Mouse (Mus musculus): ENCODE measurements around the gene Trim29. TPM values are rescaled to one million over a fixed set of nuclear protein-coding genes. Genes with fewer than 3 reads are reported as not detected.

The Trim29 gene
- polyA plus RNA-seq, 1 experiment from 2014 or later: 11.0 TPM

GRCm38 (mm10) chr9:43305882-43306281 lies 4.8 kb upstream of the Trim29 start:
- WGBS: 41% methylated on average over 6 of the region's 6 CpGs
- no peaks in the 10 kb centered on the region; the same call in 1 of the 2 replicates for H3K27me3 ChIP-seq (ENCODE audit: control insufficient read depth, insufficient read depth, low read length)
- H3K4me2 ChIP-seq (ENCODE audit: low read depth, low read length): no peak overlapping the region
- H3K9me3 ChIP-seq (replicated peaks; ENCODE audit: control insufficient read depth, low read length): no peaks in the 10 kb centered on the region
- no peak overlapping the region for H3K9ac ChIP-seq (ENCODE audit: low read length)
- ATAC-seq (replicated peaks; ENCODE audit: extremely low read depth, insufficient read depth, low FRiP score): no peak
- no peak overlapping the region for H3K4me3 ChIP-seq (ENCODE audit: low read length)
- H3K36me3 ChIP-seq (ENCODE audit: control insufficient read depth, insufficient read depth): no peaks in the 10 kb centered on the region
- no peaks in the 10 kb centered on the region for H3K4me1 ChIP-seq (ENCODE audit: control insufficient read depth, insufficient read depth, low read length)
- H3K27ac ChIP-seq (ENCODE audit: low read length): no peak overlapping the region

GRCm38 (mm10) chr9:43309087-43309872 lies 1.4 kb upstream of the Trim29 start:
- peaks cover 3% of the 10 kb centered on the region for H3K27me3 ChIP-seq (ENCODE audit: control insufficient read depth, insufficient read depth, low read length)
- 74% methylated on average over 6 of the region's 6 CpGs for WGBS
- H3K27ac ChIP-seq (ENCODE audit: low read length): no peak overlapping the region
- H3K4me2 ChIP-seq (ENCODE audit: low read depth, low read length): no peak overlapping the region
- H3K36me3 ChIP-seq (ENCODE audit: control insufficient read depth, insufficient read depth): no peaks in the 10 kb centered on the region
- no peak for ATAC-seq (replicated peaks; ENCODE audit: extremely low read depth, insufficient read depth, low FRiP score)
- H3K4me1 ChIP-seq (ENCODE audit: control insufficient read depth, insufficient read depth, low read length): no peaks in the 10 kb centered on the region
- H3K4me3 ChIP-seq (ENCODE audit: low read length): no peak overlapping the region
- H3K9ac ChIP-seq (ENCODE audit: low read length): no peak overlapping the region
- H3K9me3 ChIP-seq (replicated peaks; ENCODE audit: control insufficient read depth, low read length): no peaks in the 10 kb centered on the region

GRCm38 (mm10) chr9:43312190-43312589 lies 1.5 kb downstream of the Trim29 start:
- Histone ChIP-seq H3K4me2 (ENCODE audit: low read depth, low read length) (no peak overlapping the region), H3K27me3 (ENCODE audit: control insufficient read depth, insufficient read depth, low read length) (peaks cover 3% of the 10 kb centered on the region), H3K4me1 (ENCODE audit: control insufficient read depth, insufficient read depth, low read length) (no peaks in the 10 kb centered on the region), H3K9ac (ENCODE audit: low read length) (no peak overlapping the region), H3K9me3 (replicated peaks; ENCODE audit: control insufficient read depth, low read length) (no peaks in the 10 kb centered on the region), H3K4me3 (ENCODE audit: low read length) (no peak overlapping the region), H3K36me3 (ENCODE audit: control insufficient read depth, insufficient read depth) (no peaks in the 10 kb centered on the region), H3K27ac (ENCODE audit: low read length) (no peak overlapping the region)
- WGBS: 84% methylated on average over 7 of the region's 7 CpGs
- no peak for ATAC-seq (replicated peaks; ENCODE audit: extremely low read depth, insufficient read depth, low FRiP score)

- Histone ChIP-seq H3K36me3 (ENCODE audit: control insufficient read depth, insufficient read depth) (no peaks in the 10 kb centered on the region), H3K4me2 (ENCODE audit: low read depth, low read length) (no peak overlapping the region), H3K4me1 (ENCODE audit: control insufficient read depth, insufficient read depth, low read length) (no peaks in the 10 kb centered on the region), H3K9ac (ENCODE audit: low read length) (no peak overlapping the region), H3K27me3 (ENCODE audit: control insufficient read depth, insufficient read depth, low read length) (peaks cover 3% of the 10 kb centered on the region), H3K4me3 (ENCODE audit: low read length) (no peak overlapping the region), H3K27ac (ENCODE audit: low read length) (no peak overlapping the region), H3K9me3 (replicated peaks; ENCODE audit: control insufficient read depth, low read length) (no peaks in the 10 kb centered on the region)
- WGBS: 75% methylated on average over 3 of the region's 3 CpGs
- ATAC-seq (replicated peaks; ENCODE audit: extremely low read depth, insufficient read depth, low FRiP score): no peak
Measured at GRCm38 (mm10) chr9:43313805-43314204, 3.2 kb downstream of the Trim29 start.

GRCm38 (mm10) chr9:43315320-43315950 lies 4.8 kb downstream of the Trim29 start:
- Histone ChIP-seq H3K4me1 (ENCODE audit: control insufficient read depth, insufficient read depth, low read length) (no peaks in the 10 kb centered on the region), H3K9ac (ENCODE audit: low read length) (no peak overlapping the region)
- no peak for ATAC-seq (replicated peaks; ENCODE audit: extremely low read depth, insufficient read depth, low FRiP score)

GRCm38 (mm10) chr9:43316466-43316865 lies 5.8 kb downstream of the Trim29 start:
- H3K4me3 ChIP-seq (ENCODE audit: low read length): no peak overlapping the region
- H3K4me1 ChIP-seq (ENCODE audit: control insufficient read depth, insufficient read depth, low read length): no peaks in the 10 kb centered on the region
- H3K4me2 ChIP-seq (ENCODE audit: low read depth, low read length): no peak overlapping the region
- H3K9ac ChIP-seq (ENCODE audit: low read length): no peak overlapping the region
- peaks cover 7% of the 10 kb centered on the region for H3K27me3 ChIP-seq (ENCODE audit: control insufficient read depth, insufficient read depth, low read length)
- WGBS: 87% methylated on average over 4 of the region's 4 CpGs
- ATAC-seq (replicated peaks; ENCODE audit: extremely low read depth, insufficient read depth, low FRiP score): no peak
- H3K36me3 ChIP-seq (ENCODE audit: control insufficient read depth, insufficient read depth): no peaks in the 10 kb centered on the region
- no peaks in the 10 kb centered on the region for H3K9me3 ChIP-seq (replicated peaks; ENCODE audit: control insufficient read depth, low read length)
- H3K27ac ChIP-seq (ENCODE audit: low read length): no peak overlapping the region

More at GRCm38 (mm10) chr9:43315320-43315950, 4.8 kb downstream of the Trim29 start:
- WGBS: 62% methylated on average over 3 of the region's 3 CpGs
- Histone ChIP-seq H3K36me3 (ENCODE audit: control insufficient read depth, insufficient read depth) (no peaks in the 10 kb centered on the region), H3K4me2 (ENCODE audit: low read depth, low read length) (no peak overlapping the region), H3K27me3 (ENCODE audit: control insufficient read depth, insufficient read depth, low read length) (peaks cover 7% of the 10 kb centered on the region), H3K27ac (ENCODE audit: low read length) (no peak overlapping the region), H3K9me3 (replicated peaks; ENCODE audit: control insufficient read depth, low read length) (no peaks in the 10 kb centered on the region), H3K4me3 (ENCODE audit: low read length) (no peak overlapping the region)

- Histone ChIP-seq H3K9ac (ENCODE audit: low read length) (no peak overlapping the region), H3K27ac (ENCODE audit: low read length) (no peak overlapping the region), H3K27me3 (ENCODE audit: control insufficient read depth, insufficient read depth, low read length) (peaks cover 4% of the 10 kb centered on the region; the same call in 1 of the 2 replicates), H3K4me2 (ENCODE audit: low read depth, low read length) (no peak overlapping the region), H3K4me1 (ENCODE audit: control insufficient read depth, insufficient read depth, low read length) (no peaks in the 10 kb centered on the region), H3K36me3 (ENCODE audit: control insufficient read depth, insufficient read depth) (no peaks in the 10 kb centered on the region), H3K9me3 (replicated peaks; ENCODE audit: control insufficient read depth, low read length) (no peaks in the 10 kb centered on the region), H3K4me3 (ENCODE audit: low read length) (no peak overlapping the region)
- 73% methylated on average over 10 of the region's 10 CpGs for WGBS
- no peak for ATAC-seq (replicated peaks; ENCODE audit: extremely low read depth, insufficient read depth, low FRiP score)
Measured at GRCm38 (mm10) chr9:43318661-43319060, 8.0 kb downstream of the Trim29 start.

GRCm38 (mm10) chr9:43321951-43322350 lies 11.3 kb downstream of the Trim29 start:
- 75% methylated on average over 6 of the region's 6 CpGs for WGBS
- H3K27me3 ChIP-seq (ENCODE audit: control insufficient read depth, insufficient read depth, low read length): peaks cover 4% of the 10 kb centered on the region; the same call in 1 of the 2 replicates
- H3K4me2 ChIP-seq (ENCODE audit: low read depth, low read length): no peak overlapping the region
- no peaks in the 10 kb centered on the region for H3K4me1 ChIP-seq (ENCODE audit: control insufficient read depth, insufficient read depth, low read length)
- no peak overlapping the region for H3K9ac ChIP-seq (ENCODE audit: low read length)
- ATAC-seq (replicated peaks; ENCODE audit: extremely low read depth, insufficient read depth, low FRiP score): no peak
- no peaks in the 10 kb centered on the region for H3K36me3 ChIP-seq (ENCODE audit: control insufficient read depth, insufficient read depth)
- H3K9me3 ChIP-seq (replicated peaks; ENCODE audit: control insufficient read depth, low read length): no peaks in the 10 kb centered on the region
- H3K4me3 ChIP-seq (ENCODE audit: low read length): no peak overlapping the region
- H3K27ac ChIP-seq (ENCODE audit: low read length): no peak overlapping the region

- no peak overlapping the region for H3K4me2 ChIP-seq (ENCODE audit: low read depth, low read length)
- H3K36me3 ChIP-seq (ENCODE audit: control insufficient read depth, insufficient read depth): no peaks in the 10 kb centered on the region
- ATAC-seq (replicated peaks; ENCODE audit: extremely low read depth, insufficient read depth, low FRiP score): no peak
- H3K27ac ChIP-seq (ENCODE audit: low read length): no peak overlapping the region
- H3K27me3 ChIP-seq (ENCODE audit: control insufficient read depth, insufficient read depth, low read length): peaks cover 4% of the 10 kb centered on the region; the same call in 1 of the 2 replicates
- H3K9me3 ChIP-seq (replicated peaks; ENCODE audit: control insufficient read depth, low read length): no peaks in the 10 kb centered on the region
- no peaks in the 10 kb centered on the region for H3K4me1 ChIP-seq (ENCODE audit: control insufficient read depth, insufficient read depth, low read length)
- 69% methylated on average over 4 of the region's 4 CpGs for WGBS
- no peak overlapping the region for H3K9ac ChIP-seq (ENCODE audit: low read length)
- no peak overlapping the region for H3K4me3 ChIP-seq (ENCODE audit: low read length)
Measured at GRCm38 (mm10) chr9:43322666-43323065, 12.0 kb downstream of the Trim29 start.

Data from heart, embryonic 16.5 days (tissue).